Mouse (Mus musculus): ENCODE measurements at regions not wholly inside any gene's neighbourhood (a gene's known extent, or its start where the extent isn't known, plus 50 kb on each side); places are given as distances from the start of the nearest gene placed in this dataset.

DNA sequence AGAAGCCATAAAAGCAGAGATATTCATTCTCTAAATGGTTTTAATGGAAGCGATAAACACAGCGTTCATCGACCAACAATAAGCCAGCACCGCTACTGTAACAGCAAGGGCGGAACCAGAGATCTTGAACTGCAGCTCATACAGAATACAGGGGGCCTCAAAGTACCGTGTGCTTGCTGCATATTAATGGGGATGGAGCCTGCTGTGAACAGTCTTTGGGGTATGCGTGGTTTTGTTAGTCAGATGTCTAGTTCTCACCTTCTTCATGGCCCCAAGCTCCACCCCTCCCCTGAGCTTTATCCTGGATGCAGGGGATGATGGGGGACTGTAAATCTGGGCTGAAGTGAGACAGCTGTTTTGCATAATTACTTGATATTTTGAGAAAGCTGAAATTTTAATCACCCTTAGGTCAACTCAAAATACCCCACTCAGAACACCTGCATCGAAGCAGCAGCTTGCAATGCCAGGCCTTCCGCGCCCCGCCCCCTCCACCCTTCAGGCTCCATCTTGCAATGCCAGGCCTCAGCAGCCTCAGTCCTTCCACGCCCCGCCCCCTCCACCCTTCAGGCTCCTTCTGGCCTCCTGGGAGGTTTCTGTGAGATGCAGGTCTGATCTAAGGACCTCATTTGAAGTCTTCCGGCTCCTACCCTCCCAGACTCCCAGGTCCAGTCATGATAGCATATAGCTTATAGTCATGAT is 73.5 kb upstream of the Tspan5 start:
- no peak for DNase-seq

DNA sequence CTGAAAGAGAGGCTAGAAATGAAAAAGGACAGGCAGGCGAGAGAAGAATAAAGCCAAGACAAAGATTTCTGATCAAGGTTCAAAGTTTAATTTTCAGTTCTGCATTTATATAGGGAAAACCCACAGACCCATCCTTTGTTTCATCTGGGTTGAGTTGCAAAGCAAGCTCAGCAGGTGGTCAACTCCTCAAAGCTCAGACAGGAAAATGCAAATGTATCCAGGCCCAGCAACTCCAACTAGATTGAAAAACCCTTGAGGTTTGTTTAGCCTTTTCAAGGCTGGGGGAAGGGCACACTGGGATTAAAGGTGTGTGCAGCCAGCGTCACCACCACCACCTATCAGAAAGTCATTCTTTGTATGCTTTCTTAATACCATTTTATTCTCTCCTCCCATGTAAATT is 66.1 kb upstream of the Tspan5 start:
- DNase-seq, result no peak

DNA sequence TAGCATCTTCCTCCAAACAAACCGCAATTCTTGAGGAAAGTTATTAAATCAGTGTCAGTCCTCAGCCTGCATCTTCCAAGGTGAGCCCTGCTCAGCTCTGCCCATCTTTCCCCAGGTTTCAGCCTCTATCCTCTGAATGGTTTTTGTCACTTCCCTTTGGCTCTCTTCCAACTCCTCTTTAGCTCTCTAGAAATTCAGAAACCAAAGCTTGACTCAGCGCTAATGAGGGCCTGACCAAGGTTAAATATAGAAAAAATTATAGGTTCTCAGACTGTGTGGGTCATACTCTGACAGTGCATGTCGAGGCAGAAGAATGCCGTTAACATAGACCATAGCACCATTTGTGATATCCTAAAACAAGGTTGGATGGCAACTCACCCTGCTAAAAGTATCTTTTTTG is 63.6 kb upstream of the Tspan5 start:
- DNase-seq, result no peak

DNA sequence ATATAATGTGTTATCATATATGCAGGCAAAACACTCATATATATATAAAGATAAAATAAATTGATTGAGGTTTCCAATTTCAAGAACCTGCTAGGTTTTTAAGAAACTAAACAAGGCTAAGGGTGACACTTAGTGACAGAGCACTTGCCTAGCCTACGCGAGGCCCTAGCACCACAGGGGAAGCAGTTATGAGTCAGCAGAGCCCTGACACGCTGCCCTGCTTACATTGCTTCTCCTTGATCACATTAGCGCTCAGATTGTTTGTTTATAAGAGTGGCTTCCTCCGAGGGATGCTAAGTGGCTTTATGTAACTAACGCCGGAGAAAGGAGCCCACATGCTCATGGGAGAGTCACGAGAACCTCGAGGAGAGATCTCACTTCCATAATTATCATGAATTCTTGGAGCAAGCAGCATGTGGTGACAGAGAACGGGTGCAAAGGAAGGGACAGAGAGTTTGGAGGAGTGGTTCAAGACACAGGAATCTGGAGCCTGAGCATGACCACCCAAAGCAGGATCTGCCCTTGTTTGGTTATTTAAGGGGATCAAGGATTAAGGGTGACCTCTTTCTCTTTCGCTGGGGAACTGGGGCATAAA is 55.3 kb upstream of the Tspan5 start:
- no peak for DNase-seq

DNA sequence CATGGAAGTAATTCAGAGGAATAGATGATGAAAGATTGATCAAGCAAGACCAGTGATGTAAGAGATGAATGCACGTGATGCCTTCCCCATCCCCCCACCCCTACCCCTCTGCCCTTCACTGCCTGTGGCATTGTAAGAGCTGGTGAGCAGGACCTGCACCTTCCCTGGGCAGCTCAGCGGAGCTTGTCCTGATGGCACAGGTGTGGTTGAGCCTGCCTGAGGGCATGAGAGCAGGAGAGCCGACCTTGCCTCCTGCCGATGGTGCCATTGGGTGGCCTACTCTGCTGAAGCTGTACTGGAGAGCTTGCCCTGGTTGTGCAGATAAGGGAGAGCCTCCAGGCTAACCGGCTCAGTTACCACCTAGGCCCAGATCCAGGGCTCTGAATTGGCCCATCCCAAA is 53.4 kb upstream of the Tspan5 start:
- DNase-seq, result no peak

All from kidney, adult 11 months (tissue).